21 mouse cellular contexts compared by ENCODE assay signal in genomic region chr15:87597766-87598165, GRCm38 (mm10). TPM values are rescaled to one million over a fixed set of nuclear protein-coding genes. Genes with fewer than 3 reads are reported as not detected.
DNase-seq lines count a peak whose midpoint lies in the region; TF ChIP-seq lines count a peak whose summit lies in the region.
"Had no signal": no experiment of that assay in that cellular context is flagged by ENCODE, and none has a peak within 500 bp of the region (broad histone marks: within the 10 kb centered on the region; RNA-seq: fewer than 3 reads in every experiment).

No protein-coding gene starts in this region.

- WGBS in lung, adult 2 months: 86% methylated on average over 4 of the region's 4 CpGs

- TF ChIP-seq POLR2A in lung, adult 2 months (IDR thresholded peaks at IDR 0.05; ENCODE audit: borderline replicate concordance, extremely low read depth, low read depth, low read length): no peak

- H3K4me1 ChIP-seq in lung, adult 2 months (ENCODE audit: control insufficient read depth, insufficient read depth, low read length): no peaks in the 10 kb centered on the region
- H3K4me1 ChIP-seq: embryonic facial prominence, embryonic 12.5 days; embryonic facial prominence, embryonic 15.5 days; heart, embryonic 10.5 days; heart, embryonic 13.5 days had no signal

- peak; percentile 33 to 47 for DNase-seq in cerebellum, adult 18-20 months
- DNase-seq in cerebellum, adult 11 months: no peak
- DNase-seq in layer of hippocampus, adult 2 months (ENCODE audit: low spot score in 2 of 2): no peak
- no peak for DNase-seq in layer of hippocampus, adult 9-11 months
- peak; percentile 51 for DNase-seq in cerebellum, adult 9-11 months
- peak; percentile 48 to 59 for DNase-seq in cerebellum, postnatal 25 days
- DNase-seq in lung, adult 2 months: no peak
- no peak for DNase-seq in liver
- DNase-seq: B cell, adult 2 months; gastrocnemius, adult 2 months; gastrocnemius, postnatal 14 days; heart, adult 18-20 months; heart, postnatal 14 days had no signal

- H3K27ac ChIP-seq in layer of hippocampus, adult 2 months: peak overlapping the region; percentile 36; the same call in 1 of the 2 replicates
- H3K27ac ChIP-seq: embryonic facial prominence, embryonic 12.5 days; embryonic facial prominence, embryonic 15.5 days; gastrocnemius, adult 2 months; heart, embryonic 10.5 days; heart, embryonic 13.5 days; hindbrain, embryonic 15.5 days had no signal

- TF ChIP-seq CTCF in layer of hippocampus, adult 2 months (conservative IDR thresholded peaks at IDR 0.05): no peak
- no peak for TF ChIP-seq CTCF in lung, adult 2 months (IDR thresholded peaks at IDR 0.05; ENCODE audit: insufficient read depth, low read length)

- no peak overlapping the region for H3K4me3 ChIP-seq in layer of hippocampus, adult 2 months
- H3K4me3 ChIP-seq in lung, adult 2 months (replicated peaks; ENCODE audit: extremely low read depth, low read depth, low read length): no peak overlapping the region
- H3K4me3 ChIP-seq: embryonic facial prominence, embryonic 12.5 days; embryonic facial prominence, embryonic 15.5 days; gastrocnemius, adult 2 months; heart, embryonic 10.5 days; heart, embryonic 13.5 days; hindbrain, embryonic 15.5 days had no signal

RNA-seq across cellular contexts. Expression of gene Fam19a5, which starts 53.7 kb away (rescaled TPM):
- 100 to 1,000 TPM; 135 to 141 TPM for total RNA-seq in layer of hippocampus, adult 2 months (2021)
- polyA plus RNA-seq in lung, adult 2 months (2012; rRNA removed): 1.3 and 1.8 TPM in 2 replicates
- total RNA-seq: CH12.LX; common myeloid progenitor, adult 5-6 weeks; G1E had no signal
- polyA plus RNA-seq: G1E had no signal

Comparison
In these comparisons a context has a peak if more than half of its experiments do, and no peak if none do; other contexts are left out.
1. DNase-seq: peak in cerebellum, adult 18-20 months (2 of 2), cerebellum, adult 9-11 months (single experiment) and cerebellum, postnatal 25 days (2 of 2); none in cerebellum, adult 11 months (single experiment), layer of hippocampus, adult 2 months (0 of 2), layer of hippocampus, adult 9-11 months (single experiment), lung, adult 2 months (single experiment) and liver (single experiment).